Mouse (Mus musculus) CH12.LX (cell line): ENCODE results near the gene Acsbg1.

Experiments used
- BHLHE40 ChIP-seq: IDR thresholded peaks from 2 replicates; pipeline ENCODE4 v1.6.1; 2011; ENCODE audit warnings: mild to moderate bottlenecking, low read depth, low read length, improper control_type of control experiment
- CHD2 ChIP-seq: IDR thresholded peaks from 2 replicates; pipeline ENCODE4 v1.6.1; 2011; ENCODE audit warnings: low read length, improper control_type of control experiment
- CTCF ChIP-seq, 2 experiments: IDR thresholded peaks in 1 of 2; conservative IDR thresholded peaks in 1 of 2; 2 replicates each; pipeline ENCODE4 v1.5.1; 2011 to 2012; ENCODE audit warnings: low read depth in 2 of 2, low read length in 2 of 2, improper control_type of control experiment in 1 of 2, inconsistent platforms in 1 of 2, mild to moderate bottlenecking in 1 of 2, moderate library complexity in 1 of 2
- EP300 ChIP-seq: IDR thresholded peaks from 2 replicates; pipeline ENCODE4 v1.6.1; 2011; ENCODE audit warnings: low read length, improper control_type of control experiment
- GABPA ChIP-seq: IDR thresholded peaks from 2 replicates; pipeline ENCODE4 v1.6.1; 2012; ENCODE audit warnings: low read depth, low read length, improper control_type of control experiment, inconsistent platforms; ENCODE audit not compliant: insufficient replicate concordance
- MXI1 ChIP-seq: IDR thresholded peaks from 2 replicates; pipeline ENCODE4 v1.6.1; 2011; ENCODE audit warnings: mild to moderate bottlenecking, low read depth, low read length, improper control_type of control experiment
- PAX5 ChIP-seq: IDR thresholded peaks from 2 replicates; pipeline ENCODE4 v1.6.1; 2012; ENCODE audit warnings: low read length, inconsistent platforms, mixed read lengths
- POLR2A ChIP-seq: IDR thresholded peaks from 2 replicates; pipeline ENCODE4 v1.6.1; 2011; ENCODE audit warnings: low read depth, mild to moderate bottlenecking, improper control_type of control experiment, low read length
- ZC3H11A ChIP-seq: IDR thresholded peaks from 2 replicates; pipeline ENCODE4 v1.6.1; 2012; ENCODE audit warnings: low read depth, mild to moderate bottlenecking, inconsistent platforms, low read length, improper control_type of control experiment

- TF ChIP-seq CTCF (conservative IDR thresholded peaks at IDR 0.05 in 1 of 2, IDR thresholded peaks at IDR 0.05 in 1 of 2; ENCODE audit: low read depth in 2 of 2, low read length in 2 of 2): no peak
- no peak for TF ChIP-seq MXI1
- no peak for TF ChIP-seq POLR2A
- TF ChIP-seq PAX5: no peak
- no peak for TF ChIP-seq CHD2
- no peak for TF ChIP-seq ZC3H11A
- no peak for TF ChIP-seq BHLHE40
- no peak for TF ChIP-seq GABPA
- no peak for TF ChIP-seq EP300
These were observed 100.7 kb downstream of the Acsbg1 start for GRCm38 (mm10) chr9:54560831-54561601.
